Mouse (Mus musculus) olfactory bulb, adult 2 months (tissue): ENCODE data around the gene Abhd16a. TPM values are rescaled to one million over a fixed set of nuclear protein-coding genes. Genes with fewer than 3 reads are reported as not detected.
A peak's percentile ranks its signal among the peaks of the same experiment; 100 is the strongest.

Source experiments
- H3K27ac ChIP-seq: fragments of 200-500 bp; 2 replicates; pipeline ENCODE4 v1.5.1; 2012; ENCODE audit warnings: low read depth, low read length; ENCODE audit not compliant: insufficient read depth
- H3K4me1 ChIP-seq: fragments of 200-500 bp; 2 replicates; pipeline ENCODE4 v1.6.1; 2012; ENCODE audit warnings: low read length; ENCODE audit not compliant: control insufficient read depth, insufficient read depth
- H3K4me3 ChIP-seq: fragments of 200-500 bp; 2 replicates; pipeline ENCODE4 v1.5.1; 2012; ENCODE audit warnings: mild to moderate bottlenecking, low read depth, low read length, moderate library complexity; ENCODE audit not compliant: insufficient read depth
- CTCF ChIP-seq: fragments of 200-500 bp; IDR thresholded peaks from 2 replicates; pipeline ENCODE4 v1.5.1; 2012; ENCODE audit warnings: low read depth, mild to moderate bottlenecking, low read length, moderate library complexity; ENCODE audit not compliant: insufficient read depth
- POLR2A ChIP-seq: fragments of 200-500 bp; IDR thresholded peaks from 2 replicates; pipeline ENCODE4 v1.6.1; 2012; ENCODE audit warnings: mild to moderate bottlenecking, low read depth, low read length, moderate library complexity; ENCODE audit not compliant: insufficient read depth
- whole genome bisulfite sequencing: fragments of 180-500 bp; shearing (Covaris S2); methylation state at CpG from one replicate; pipeline ENCODE4 v1.1.7; 2018; 5-methylcytosine and 5-hydroxymethylcytosine counted together
- polyA plus RNA-seq: library from polyadenylated mRNA; stranded (reverse); fragments of >200 nt; gene quantifications from 2 replicates; pipeline ENCODE4 v1.2.4, GENCODE M21; 2012; ENCODE audit warnings: low replicate concordance; ENCODE audit not compliant: missing spikeins, insufficient read depth, insufficient read length

Abhd16a gene
- polyA plus RNA-seq, 1 experiment = not detected

DNA sequence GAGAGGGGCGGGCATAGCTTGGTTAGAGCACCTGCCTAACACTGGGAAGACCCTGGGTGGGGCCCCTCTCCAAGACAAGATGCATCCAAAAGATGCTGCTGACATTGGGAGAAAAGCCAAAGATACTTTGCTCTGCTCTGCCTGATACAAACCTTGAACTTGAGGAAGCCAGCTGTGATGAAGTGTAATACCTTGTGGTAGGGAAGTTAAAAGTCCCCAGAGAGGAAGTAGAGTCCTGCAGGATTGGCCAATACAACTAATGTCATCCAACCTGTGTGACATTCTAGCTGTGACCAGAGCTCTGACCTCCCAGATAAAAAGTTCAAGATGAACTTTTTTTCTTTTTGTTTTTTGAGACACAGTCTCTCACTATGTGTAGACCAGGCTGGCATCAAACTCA is 36.0 kb downstream of the Abhd16a start:
- Histone ChIP-seq H3K27ac (no peak overlapping the region), H3K4me3 (no peak overlapping the region), H3K4me1 (peaks cover 20% of the 10 kb centered on the region)
- WGBS = 86% methylated on average over 1 of the region's 1 CpGs
- no peak for TF ChIP-seq POLR2A
- TF ChIP-seq CTCF = no peak

DNA sequence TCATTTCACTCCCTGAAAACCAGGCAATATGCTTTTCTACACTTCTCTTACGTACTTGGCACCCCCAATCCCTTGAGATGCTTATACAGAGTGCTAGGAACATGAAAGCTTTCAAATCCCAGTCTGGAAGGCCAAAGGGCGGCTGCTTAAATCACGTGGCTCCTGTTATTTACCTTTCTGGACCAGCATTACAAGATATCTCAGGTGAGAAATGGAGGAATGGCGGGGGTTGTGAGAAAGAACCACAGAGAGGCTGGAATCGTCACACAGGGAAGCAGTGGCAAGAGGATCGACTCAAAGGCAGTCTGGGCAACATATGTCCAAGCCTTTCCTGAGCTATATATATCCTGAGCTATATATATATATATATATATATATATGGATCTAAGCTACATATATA is 36.5 kb downstream of the Abhd16a start:
- WGBS = 35% methylated on average over 6 of the region's 6 CpGs
- Histone ChIP-seq H3K27ac (no peak overlapping the region), H3K4me1 (peaks cover 20% of the 10 kb centered on the region), H3K4me3 (peak overlapping the region; percentile 77; the same call in 1 of the 2 replicates)
- TF ChIP-seq CTCF (no peak), POLR2A (no peak)

DNA sequence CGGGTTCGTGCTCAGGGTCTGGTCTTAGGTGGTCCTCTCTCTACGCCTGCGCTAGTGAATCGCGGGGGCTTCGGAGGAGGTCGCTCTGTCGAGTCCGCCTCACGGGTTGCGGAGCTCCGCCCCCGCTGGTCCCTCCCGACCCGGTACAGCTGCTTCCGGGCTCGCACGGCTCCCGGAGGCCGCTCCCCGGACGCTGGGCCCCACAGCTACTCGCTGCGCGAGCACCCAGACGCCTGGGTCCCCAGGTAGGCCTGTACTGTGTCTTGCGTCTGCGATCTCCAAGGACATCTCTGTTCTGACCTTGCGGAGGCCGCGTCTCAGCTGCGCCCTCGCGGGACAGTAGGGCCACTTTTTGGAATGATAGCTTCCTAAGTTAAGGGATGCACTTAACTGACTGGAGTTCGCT is 37.1 kb downstream of the Abhd16a start, which contains the start of gene D17H6S53E:
D17H6S53E (plus strand) TSS at position 168 of the 406 bp plus-strand sequence.
- Histone ChIP-seq H3K4me1 (peaks cover 20% of the 10 kb centered on the region), H3K27ac (peak within 1 kb of the TSS; percentile 82), H3K4me3 (peak within 1 kb of the TSS; percentile 77)
- under 1% methylated on average over 36 of the region's 36 CpGs for WGBS
- TF ChIP-seq CTCF (no peak), POLR2A (peak; percentile 92)

DNA sequence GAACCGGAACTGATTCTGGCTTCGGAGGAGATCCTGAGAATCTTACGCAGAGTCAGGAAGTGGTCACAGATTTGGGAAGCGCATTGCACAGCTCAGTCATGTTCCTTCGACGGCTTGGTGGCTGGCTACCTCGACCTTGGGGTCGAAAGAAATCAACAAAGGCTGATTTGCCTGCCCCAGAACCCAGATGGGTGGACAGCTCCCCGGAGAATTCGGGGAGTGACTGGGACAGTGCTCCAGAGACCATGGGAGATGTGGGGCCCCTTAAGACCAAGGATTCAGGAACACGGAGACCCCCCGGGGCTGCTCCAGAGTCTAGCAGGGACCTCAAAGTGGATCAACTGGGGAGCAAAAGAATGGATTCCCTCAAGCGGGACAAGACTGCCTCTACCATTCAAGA is 38.0 kb downstream of the Abhd16a start:
- 66% methylated on average over 13 of the region's 13 CpGs for WGBS
- H3K27ac ChIP-seq = no peak overlapping the region; the same call in 1 of the 2 replicates
- no peak for TF ChIP-seq CTCF
- no peak for TF ChIP-seq POLR2A
- H3K4me1 ChIP-seq = peaks cover 20% of the 10 kb centered on the region
- H3K4me3 ChIP-seq = peak overlapping the region; percentile 77

DNA sequence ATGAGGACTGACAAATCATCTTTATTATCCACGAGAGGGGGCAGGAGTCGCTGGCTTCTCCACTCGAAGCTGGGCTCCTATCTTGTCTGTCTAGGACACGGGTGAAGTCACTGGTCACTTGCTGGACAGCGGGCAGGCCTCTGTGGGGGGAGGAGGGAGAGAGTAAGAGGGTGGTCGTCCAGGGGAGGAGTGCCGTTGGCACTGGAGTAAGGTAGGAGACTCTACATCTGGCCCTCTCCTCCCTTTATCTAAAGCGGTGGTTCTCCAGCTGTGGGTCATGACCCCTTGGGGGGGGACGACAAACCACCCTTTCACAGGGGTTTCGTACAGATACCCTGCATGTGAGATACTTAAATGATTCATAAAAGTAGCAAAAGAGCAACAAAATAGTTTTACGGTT is 39.9 kb downstream of the Abhd16a start:
- Histone ChIP-seq H3K4me1 (peaks cover 20% of the 10 kb centered on the region), H3K27ac (no peak overlapping the region), H3K4me3 (no peak overlapping the region)
- 75% methylated on average over 11 of the region's 11 CpGs for WGBS
- TF ChIP-seq CTCF (no peak), POLR2A (no peak)

DNA sequence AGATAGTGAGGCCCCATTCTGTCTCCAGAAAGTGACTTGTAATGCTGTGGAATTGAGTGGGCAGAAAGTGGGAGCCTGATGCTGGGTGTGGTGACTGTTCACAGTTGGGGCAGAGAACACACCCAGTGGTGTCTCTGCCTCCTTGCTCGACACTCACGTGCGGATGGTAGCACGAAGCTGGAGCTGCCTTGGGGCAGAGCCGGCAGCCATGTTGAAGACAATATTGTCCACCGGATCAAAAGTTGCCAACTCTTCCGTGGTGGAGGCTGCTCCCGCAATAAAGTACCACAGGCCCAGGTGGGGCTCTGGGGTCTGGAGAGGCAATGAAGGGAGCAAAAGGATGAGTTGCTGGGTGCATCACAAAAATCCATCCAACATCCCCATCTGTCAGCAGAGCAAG is 42.0 kb downstream of the Abhd16a start:
- WGBS = 85% methylated on average over 8 of the region's 8 CpGs
- no peak overlapping the region for H3K27ac ChIP-seq
- TF ChIP-seq CTCF = no peak
- no peak for TF ChIP-seq POLR2A
- peaks cover 18% of the 10 kb centered on the region for H3K4me1 ChIP-seq
- H3K4me3 ChIP-seq = no peak overlapping the region

DNA sequence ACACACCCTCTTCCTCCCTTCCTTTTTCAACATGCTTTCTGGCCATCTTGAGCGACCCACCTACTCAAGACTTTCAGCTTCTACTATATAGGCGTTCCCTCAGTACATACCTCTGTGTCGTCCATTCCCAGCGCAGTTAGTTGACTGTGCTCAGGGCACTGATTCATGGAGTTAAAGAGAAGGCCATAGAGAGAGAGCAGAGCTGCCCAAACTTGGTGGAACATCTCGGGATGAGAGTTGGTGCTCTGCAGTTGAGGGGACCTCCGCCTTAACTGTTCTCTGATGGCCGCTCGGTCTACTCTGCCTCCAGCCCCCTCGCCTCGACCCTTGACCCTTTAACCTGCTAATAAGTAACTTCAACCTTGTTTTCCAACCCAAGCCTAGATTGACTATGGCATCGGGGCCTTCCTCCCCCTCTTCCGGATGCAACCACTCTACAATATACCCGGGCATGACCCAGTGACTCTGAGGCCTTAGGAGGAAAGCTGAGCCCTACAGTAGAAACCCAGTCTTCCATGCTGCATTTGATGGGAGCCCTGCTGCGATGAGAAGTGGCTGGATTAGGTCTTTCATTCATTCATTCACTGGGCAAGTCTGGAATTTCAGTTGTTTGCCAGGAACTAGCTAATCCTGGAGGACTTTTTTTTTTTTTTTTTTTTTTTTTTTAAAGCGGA is 42.6 kb downstream of the Abhd16a start, which contains the start of gene Apom:
Apom (minus strand) TSS at position 551 of the 674 bp plus-strand sequence.
- 77% methylated on average over 15 of the region's 15 CpGs for WGBS
- H3K4me1 ChIP-seq = peaks cover 16% of the 10 kb centered on the region
- no peak within 1 kb of the TSS for H3K27ac ChIP-seq
- no peak within 1 kb of the TSS for H3K4me3 ChIP-seq
- TF ChIP-seq POLR2A (no peak), CTCF (no peak)

DNA sequence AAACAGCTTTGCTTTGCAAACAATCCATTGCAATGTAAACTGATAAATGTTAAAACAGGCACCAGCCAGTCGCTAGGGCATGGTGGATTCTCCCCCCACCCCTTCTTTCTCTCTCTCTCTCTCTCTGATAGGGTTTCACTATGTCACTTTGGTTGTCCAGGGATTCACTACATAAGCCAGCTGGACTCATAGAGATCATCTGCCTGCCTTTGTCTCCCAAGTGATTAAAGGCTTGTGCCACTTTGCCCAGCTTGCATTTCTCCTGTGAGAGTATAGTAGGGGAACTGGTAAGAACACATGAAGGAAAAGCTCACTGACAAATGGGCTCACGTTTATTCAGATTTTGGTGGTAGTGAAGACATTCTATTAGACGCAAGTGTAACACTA is 43.1 kb downstream of the Abhd16a start:
- Histone ChIP-seq H3K27ac (no peak overlapping the region), H3K4me3 (no peak overlapping the region), H3K4me1 (peaks cover 12% of the 10 kb centered on the region)
- WGBS = 65% methylated on average over 3 of the region's 3 CpGs
- TF ChIP-seq CTCF (no peak), POLR2A (no peak)

DNA sequence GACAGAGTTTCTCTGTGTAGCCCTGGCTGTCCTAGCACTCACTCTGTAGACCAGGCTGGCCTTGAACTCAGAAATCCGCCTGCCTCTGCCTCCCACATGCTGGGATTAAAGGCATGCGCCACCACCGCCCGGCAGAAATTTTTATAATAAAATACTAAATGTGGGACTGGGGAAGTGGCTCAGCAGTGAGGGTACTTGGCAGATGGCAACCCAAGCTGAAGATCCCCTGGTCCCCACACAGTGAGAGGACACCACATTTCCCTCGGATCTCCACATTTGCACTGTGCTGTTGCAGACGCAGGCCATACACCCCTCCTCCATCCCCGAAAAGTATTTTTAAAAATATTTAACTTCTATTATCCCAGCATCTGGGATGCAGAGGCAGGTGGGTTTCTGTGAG is 44.5 kb downstream of the Abhd16a start:
- H3K4me3 ChIP-seq = no peak overlapping the region
- no peak overlapping the region for H3K27ac ChIP-seq
- 91% methylated on average over 7 of the region's 7 CpGs for WGBS
- peaks cover 3% of the 10 kb centered on the region for H3K4me1 ChIP-seq
- TF ChIP-seq CTCF (no peak), POLR2A (no peak)
